Mouse (Mus musculus) kidney, postnatal 4 days (tissue): ENCODE results near the gene Wiz.
A peak's percentile ranks its signal among the peaks of the same experiment; 100 is the strongest.

Experiments used
- DNase-seq, 2 experiments: peaks; one replicate each; pipeline ENCODE4 v3.0.0; 2021; ENCODE audit warnings: mixed read lengths in 2 of 2

Gene Wiz

GRCm38 (mm10) chr17:32348406-32348805, 40.8 kb downstream of the Wiz start:
- no peak for DNase-seq

DNA sequence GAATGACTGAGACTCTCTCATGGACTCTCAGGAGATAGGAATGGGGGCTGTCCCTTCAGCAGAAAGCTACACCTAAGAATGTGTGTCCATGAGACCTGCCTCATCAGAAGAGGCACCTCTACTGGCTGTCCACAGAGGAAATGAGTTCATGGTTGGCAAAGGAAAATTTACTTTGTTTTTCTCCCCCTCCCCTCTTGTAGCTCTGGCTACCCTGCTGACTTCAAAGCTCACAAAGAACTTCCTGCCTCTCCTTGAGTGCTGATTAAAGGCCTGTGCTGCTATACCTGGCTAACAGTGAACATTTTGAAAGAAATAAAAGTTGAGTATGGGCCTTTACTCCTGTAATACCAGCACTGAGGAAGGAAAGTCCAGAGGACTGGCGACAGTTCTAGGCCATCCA, 48.1 kb downstream of the Wiz start:
- no peak for DNase-seq

- no peak for DNase-seq
Observed at GRCm38 (mm10) chr17:32340110-32340509, 49.1 kb downstream of the Wiz start.

DNA sequence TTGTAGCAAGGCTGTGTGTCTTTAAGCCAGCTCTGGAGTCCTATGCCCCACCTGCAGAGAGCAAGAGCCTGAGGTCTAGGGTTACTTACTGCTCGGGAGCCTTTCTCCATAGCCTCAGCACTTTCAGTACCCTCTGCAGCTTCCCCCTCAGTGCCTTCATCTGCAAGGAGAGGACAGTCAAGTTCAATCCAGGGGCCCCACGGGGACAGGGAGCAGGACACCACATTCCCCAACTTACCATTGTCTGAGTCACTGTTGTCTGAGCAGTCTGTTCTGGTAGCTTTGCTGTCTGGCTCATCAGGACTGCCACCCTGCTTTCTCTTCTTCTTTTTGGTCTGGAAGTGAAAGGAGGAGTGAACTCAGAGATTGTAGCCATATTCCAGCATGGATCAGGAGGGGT, 53.4 kb downstream of the Wiz start:
- DNase-seq = no peak

GRCm38 (mm10) chr17:32334921-32335320, 54.3 kb downstream of the Wiz start:
- no peak for DNase-seq

- DNase-seq = no peak
Observed at GRCm38 (mm10) chr17:32333675-32334303, 55.5 kb downstream of the Wiz start.

GRCm38 (mm10) chr17:32327501-32327900, 61.7 kb downstream of the Wiz start:
- no peak for DNase-seq

DNA sequence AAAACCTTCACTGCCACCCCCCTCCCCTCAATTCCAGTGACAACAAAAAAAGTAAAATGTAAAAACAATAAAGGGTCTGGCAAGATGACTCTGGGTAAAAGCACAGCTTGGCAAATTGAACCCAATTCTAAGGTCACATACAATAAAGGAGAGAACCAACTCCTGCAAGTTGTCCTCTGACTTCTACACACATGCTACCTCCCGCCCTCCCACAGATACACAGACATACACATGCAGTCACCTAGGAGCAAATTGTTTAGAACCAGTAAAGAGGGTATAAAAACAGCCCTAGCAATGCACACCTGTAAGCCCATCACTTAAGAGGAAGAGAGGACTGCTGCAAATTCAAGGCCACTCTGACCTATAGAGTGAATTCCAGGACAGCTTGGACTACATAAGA, 66.4 kb downstream of the Wiz start:
- DNase-seq = no peak

DNA sequence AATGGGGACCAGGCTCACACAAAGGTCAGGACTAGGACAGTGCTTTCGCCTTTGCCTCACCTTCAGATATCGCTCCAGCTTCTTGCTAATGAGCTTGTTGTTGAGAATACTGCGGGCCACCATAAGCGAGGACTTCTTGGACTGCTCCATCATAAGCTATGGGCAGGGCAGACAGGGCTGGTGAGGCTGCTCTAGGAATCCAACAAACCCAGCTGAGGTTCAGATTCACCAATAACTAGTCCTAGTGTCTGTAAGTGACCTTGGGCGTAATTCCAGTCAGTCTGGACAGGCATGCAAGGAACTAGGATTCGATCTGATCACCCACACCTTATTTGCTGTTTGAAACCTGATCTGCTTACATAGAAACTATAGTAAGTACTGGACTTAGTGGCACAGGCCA, 67.4 kb downstream of the Wiz start:
- peak in 1 of 2 experiments; percentile 21 for DNase-seq

GRCm38 (mm10) chr17:32321390-32321734, 67.9 kb downstream of the Wiz start:
- DNase-seq = no peak

GRCm38 (mm10) chr17:32320597-32321389, 68.4 kb downstream of the Wiz start, which contains the start of gene Akap8:
Gene Akap8, minus strand, starts transcription at chr17:32321238.
- peak; percentile 97 to 99 for DNase-seq

DNA sequence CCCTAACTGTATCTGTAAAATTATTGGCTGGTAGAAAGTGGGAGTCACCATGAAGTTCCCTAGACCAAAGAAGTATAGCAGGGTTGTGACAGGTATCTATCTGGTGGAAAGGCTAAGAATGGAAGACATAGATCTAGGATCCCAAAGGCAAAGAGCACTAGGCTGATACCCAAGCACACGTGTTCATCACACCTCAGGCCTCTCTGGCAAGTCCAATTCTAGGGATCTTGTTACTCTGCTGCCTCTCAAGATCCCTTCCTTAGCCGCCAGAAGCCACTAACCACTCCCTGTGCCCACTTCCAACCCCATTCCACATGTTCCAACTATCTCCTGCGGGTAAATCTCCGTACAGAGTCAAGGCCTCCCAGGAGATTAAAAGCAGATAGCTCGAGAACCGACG, 69.3 kb downstream of the Wiz start:
- no peak for DNase-seq

DNA sequence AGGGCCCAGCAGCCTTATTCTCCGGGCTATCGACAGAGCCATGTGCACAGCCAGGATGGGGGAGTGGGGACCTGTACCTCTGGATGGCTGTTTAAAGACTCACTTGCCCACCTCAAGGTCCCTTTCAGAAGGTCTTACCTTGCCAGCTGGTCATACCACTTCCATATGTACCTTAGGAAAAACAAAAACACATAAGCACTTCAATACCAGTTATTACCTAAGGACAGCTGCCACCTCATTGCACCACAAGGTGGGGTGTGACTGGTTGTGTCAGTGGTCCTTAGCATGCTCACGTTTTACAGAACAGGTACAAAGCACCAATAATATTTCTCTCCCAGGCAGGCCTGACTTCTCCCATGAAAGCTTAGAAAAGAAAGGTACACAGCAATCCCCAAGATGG, 71.5 kb downstream of the Wiz start:
- no peak for DNase-seq

- DNase-seq = no peak
Observed at GRCm38 (mm10) chr17:32317032-32317431, 72.2 kb downstream of the Wiz start.

DNA sequence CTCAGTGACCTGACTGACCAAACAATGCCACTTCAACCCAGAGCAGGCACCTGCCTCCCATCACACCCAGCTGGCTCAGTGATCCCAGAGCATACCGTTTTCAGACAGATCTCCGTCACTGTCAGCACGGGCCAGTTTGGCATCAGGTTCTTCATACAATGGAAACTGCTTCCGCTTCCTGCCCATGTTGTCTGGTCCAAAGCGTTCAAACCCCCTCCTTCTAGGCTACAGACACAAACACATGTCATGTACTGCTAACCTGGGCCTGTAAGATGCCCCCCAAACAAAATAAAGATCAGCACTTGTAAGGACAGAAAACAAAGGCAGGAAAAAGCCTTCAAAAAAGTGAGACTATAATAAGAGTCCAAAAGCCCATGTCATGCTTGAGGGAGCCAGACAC, 73.7 kb downstream of the Wiz start:
- DNase-seq = no peak

DNA sequence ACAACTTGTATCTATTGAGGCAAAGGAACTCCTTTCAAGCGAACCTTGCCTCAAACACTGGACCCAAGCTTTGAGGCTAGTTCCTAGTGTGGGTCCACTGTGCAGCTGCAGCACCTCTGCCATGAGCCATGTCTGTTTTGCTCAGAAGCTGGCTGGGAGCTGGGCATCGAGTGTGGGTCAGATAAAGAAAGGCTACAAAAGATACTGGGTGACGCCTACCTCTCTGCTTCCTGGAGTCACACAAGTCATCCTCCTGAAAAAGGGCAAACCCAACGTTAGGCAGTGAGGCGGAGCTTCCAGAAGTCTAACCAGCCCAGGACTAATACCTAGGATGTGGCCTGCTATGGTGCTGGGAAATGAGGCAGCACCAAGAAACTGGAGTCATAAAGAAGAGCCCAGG, 75.3 kb downstream of the Wiz start:
- no peak for DNase-seq

DNA sequence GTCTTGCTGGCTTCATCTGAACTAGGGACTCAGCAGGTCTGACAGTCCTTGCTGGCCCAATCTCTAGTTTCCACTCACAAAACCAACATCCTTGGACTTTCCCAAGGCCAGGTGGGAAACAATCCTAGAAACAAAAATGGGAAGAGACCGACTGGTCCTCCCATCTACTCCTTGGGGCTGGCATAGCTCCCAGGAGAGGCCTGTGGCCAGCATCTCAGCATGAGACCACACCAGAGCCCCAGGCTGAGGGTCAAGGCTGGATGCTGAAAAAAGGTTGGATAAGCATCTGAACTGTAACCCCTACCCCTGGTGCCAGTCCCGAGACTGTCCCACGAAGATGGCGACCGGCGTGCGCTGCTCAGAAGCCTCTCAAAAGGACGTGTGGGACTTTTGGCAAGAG, 76.4 kb downstream of the Wiz start:
- no peak for DNase-seq

DNA sequence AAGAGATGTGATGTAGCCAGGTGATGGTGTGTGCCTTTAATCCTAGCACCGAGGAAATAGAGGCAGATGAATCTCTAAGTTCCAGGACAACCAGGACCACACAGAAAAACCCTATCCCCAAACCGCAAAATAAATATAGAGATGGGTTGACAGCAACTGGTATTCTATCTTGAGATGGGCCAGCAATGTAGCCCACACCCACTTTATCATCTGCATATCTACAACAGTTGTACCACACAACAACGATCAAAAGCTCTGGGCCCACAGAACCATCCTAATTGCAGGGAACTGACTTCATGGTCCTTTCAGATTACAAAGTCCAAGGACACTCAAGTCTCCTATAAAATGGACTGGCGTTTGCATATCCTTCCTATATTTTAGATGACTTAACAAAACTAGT, 81.3 kb downstream of the Wiz start:
- DNase-seq = no peak
